Mouse (Mus musculus): Measurements from ENCODE around the gene Gdi1. TPM values are rescaled to one million over a fixed set of nuclear protein-coding genes. Genes with fewer than 3 reads are reported as not detected.
"Not testable (repeated sequence)": the region's sequence is repeated elsewhere in the genome, so short reads cannot be mapped to it uniquely, and the experiment has no call there.

Gene Gdi1
- total RNA-seq, 2 experiments from 2014 or later: 63.4 to 74.2 TPM

GRCm38 (mm10) chrX:74328725-74329161 lies 23.9 kb downstream of the Gdi1 start, which contains the start of gene Plxna3:
TSS of gene Plxna3 (plus strand) at chrX:74329066.
- DNase-seq (ENCODE audit: low spot score in 2 of 2): peak; percentile 50 to 71

GRCm38 (mm10) chrX:74329215-74329671 lies 24.4 kb downstream of the Gdi1 start:
- DNase-seq (ENCODE audit: low spot score in 2 of 2): no peak

- no peak for DNase-seq (ENCODE audit: low spot score in 2 of 2)
Measured at GRCm38 (mm10) chrX:74330166-74330930, 25.6 kb downstream of the Gdi1 start.

DNA sequence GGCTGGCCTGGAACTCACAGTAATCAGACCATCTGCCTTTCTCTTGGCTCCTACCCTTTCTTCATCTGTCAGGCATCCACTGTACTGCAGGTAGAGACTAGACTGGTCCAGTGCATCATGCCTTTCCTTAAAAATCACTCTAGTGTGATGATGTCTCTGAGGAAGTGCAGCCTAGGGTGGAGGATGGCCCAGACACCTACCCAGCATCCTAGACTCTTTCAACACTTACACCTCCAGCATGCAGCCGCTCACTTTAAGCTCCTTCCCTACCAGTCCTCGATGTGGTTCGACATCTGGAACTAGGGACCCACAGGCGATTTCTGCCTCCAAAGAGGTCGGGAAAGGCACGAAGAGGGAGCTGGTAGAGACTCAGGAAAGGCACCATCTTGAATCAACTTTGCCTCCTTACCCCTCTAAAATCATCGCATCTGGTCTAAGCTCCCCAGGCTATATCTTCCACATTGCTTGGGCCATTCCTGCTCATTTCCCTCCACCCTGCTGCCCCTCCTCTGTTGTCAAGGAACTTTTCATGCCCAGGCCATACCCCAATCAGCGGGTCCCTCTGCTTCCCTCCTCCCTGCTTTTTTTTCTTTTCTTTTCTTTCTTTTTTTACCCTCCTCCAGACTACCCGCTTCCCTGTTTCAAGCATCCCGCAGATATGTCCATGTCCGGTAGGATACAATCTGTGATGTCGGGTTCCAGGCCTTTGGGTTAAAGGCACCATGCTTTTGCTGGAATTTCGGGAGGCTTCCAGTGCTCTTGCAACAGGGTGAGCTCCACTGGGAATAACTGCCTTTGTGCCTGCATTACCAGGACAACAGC lies 48.1 kb downstream of the Gdi1 start:
- DNase-seq (ENCODE audit: low spot score in 2 of 2): no peak

GRCm38 (mm10) chrX:74353467-74353770 lies 48.6 kb downstream of the Gdi1 start, which contains the start of gene Lage3:
TSS of gene Lage3 (minus strand) at chrX:74353618.
- DNase-seq (ENCODE audit: low spot score in 2 of 2): peak; percentile 53 to 77

- not testable (repeated sequence) for DNase-seq (ENCODE audit: low spot score in 2 of 2)
Measured at GRCm38 (mm10) chrX:74357069-74357468, 52.3 kb downstream of the Gdi1 start.

- no peak for DNase-seq (ENCODE audit: low spot score in 2 of 2)
Measured at GRCm38 (mm10) chrX:74359171-74359570, 54.4 kb downstream of the Gdi1 start.

Small RNAs within 50 kb of the gene (microRNA-seq; reads per million reads assigned to microRNA genes)
- 3.8 reads per million, percentile 13 among the genes with 10 or more reads in this experiment for gene Mir7091
- not detected for gene Mir7092

Other genes with a start within 250 kb of the Gdi1 start
- not detected for gene Opn1mw, start 177.5 kb upstream of the Gdi1 start, total RNA-seq (2021)
- gene Mecp2, start 169.6 kb upstream of the Gdi1 start, total RNA-seq (2021): 10 to 100 TPM; 45.4 to 48.7 TPM
- gene Tex28, start 137.2 kb upstream of the Gdi1 start, total RNA-seq (2021): not detected
- gene Tktl1, start 127.7 kb upstream of the Gdi1 start, total RNA-seq (2021): not detected
- gene Flna, start 55.2 kb upstream of the Gdi1 start, total RNA-seq (2021): 100 to 1,000 TPM; 265 to 281 TPM
- gene Emd, start 50.3 kb upstream of the Gdi1 start, total RNA-seq (2021): 10 to 100 TPM; 31.2 to 34.0 TPM
- 100 to 1,000 TPM; 263 to 305 TPM for gene Rpl10, start 34.2 kb upstream of the Gdi1 start, total RNA-seq (2021)
- 10 to 100 TPM; 54.9 to 66.2 TPM for gene Taz, start 23.1 kb upstream of the Gdi1 start, total RNA-seq (2021)
- gene Dnase1l1, start 22.7 kb upstream of the Gdi1 start, total RNA-seq (2021): 10 to 100 TPM; 53.1 to 55.1 TPM
- 10 to 100 TPM; 81.3 to 82.2 TPM for gene Atp6ap1, start 7.9 kb upstream of the Gdi1 start, total RNA-seq (2021)
- gene Fam50a, start 8.0 kb downstream of the Gdi1 start, total RNA-seq (2021): 10 to 100 TPM; 40.2 to 45.1 TPM
- 10 to 100 TPM in 1 of 2 experiments, 1 to 10 TPM in 1; 9.9 to 10.2 TPM for gene Plxna3, start 24.1 kb downstream of the Gdi1 start, total RNA-seq (2021)
- gene Lage3, start 48.6 kb downstream of the Gdi1 start, total RNA-seq (2021): 10 to 100 TPM; 39.8 to 48.0 TPM
- gene Ubl4a, start 68.2 kb downstream of the Gdi1 start, total RNA-seq (2021): 10 to 100 TPM; 46.4 to 50.2 TPM
- 1 to 10 TPM; 5.5 to 6.7 TPM for gene Slc10a3, start 68.4 kb downstream of the Gdi1 start, total RNA-seq (2021)
- gene Fam3a, start 88.3 kb downstream of the Gdi1 start, total RNA-seq (2021): 10 to 100 TPM; 20.7 to 26.2 TPM
- 10 to 100 TPM; 35.2 to 39.4 TPM for gene Ikbkg, start 88.3 kb downstream of the Gdi1 start, total RNA-seq (2021)
- gene G6pdx, start 124.2 kb downstream of the Gdi1 start, total RNA-seq (2021): 10 to 100 TPM; 14.0 to 16.2 TPM
- not detected for gene Gm6880, start 176.4 kb downstream of the Gdi1 start, total RNA-seq (2021)